Mouse (Mus musculus) spleen, adult 2 months (tissue): ENCODE measurements around the gene Esf1.

Experiments
- CTCF ChIP-seq: fragments of 200-500 bp; IDR thresholded peaks from 2 replicates; pipeline ENCODE4 v1.5.1; 2011; ENCODE audit warnings: mild to moderate bottlenecking, inconsistent platforms; ENCODE audit not compliant: insufficient read depth, insufficient read length, insufficient replicate concordance; ENCODE audit errors: extremely low read depth
- POLR2A ChIP-seq: fragments of 200-500 bp; IDR thresholded peaks from 2 replicates; pipeline ENCODE4 v1.6.1; 2011; ENCODE audit warnings: low read depth, low read length, inconsistent platforms

DNA sequence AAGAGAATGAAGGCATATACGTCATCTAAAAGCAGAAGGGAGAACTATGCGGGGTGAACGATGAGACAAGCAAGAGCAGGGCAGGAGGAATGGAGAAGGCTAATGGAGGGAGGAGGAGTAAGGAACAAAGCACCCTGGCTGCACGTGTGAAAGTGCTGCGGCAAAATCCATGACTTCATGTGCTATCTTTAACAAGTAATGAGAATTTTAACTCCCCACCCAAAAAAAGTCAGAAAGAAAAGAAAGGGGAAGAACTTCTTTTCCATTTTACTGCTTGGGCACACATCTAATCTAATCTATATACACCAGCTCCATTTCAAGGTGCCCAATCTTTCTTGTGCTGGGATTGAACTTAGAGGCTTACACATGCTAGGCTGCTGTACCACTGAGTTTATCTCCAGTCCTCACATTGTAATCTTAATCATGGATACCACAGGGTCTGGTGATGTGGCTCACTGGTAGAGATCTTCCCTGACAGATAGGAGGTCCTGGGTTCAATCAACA, 7.0 kb downstream of the Esf1 start:
- TF ChIP-seq CTCF = no peak
- no peak for TF ChIP-seq POLR2A
